Comparison of ENCODE assay signal across 15 mouse cellular contexts in genomic region chr14:73107371-73107770, GRCm38 (mm10). TPM values are rescaled to one million over a fixed set of nuclear protein-coding genes. Genes with fewer than 3 reads are reported as not detected.
A peak's percentile ranks its signal among the peaks of the same experiment; 100 is the strongest.
DNase-seq lines count a peak whose midpoint lies in the region; ATAC-seq and TF ChIP-seq lines count a peak whose summit lies in the region.
"Had no signal": no experiment of that assay in that cellular context is flagged by ENCODE, and none has a peak within 500 bp of the region (broad histone marks: within the 10 kb centered on the region; RNA-seq: fewer than 3 reads in every experiment).

No protein-coding gene starts in this region.

- no peak for TF ChIP-seq CTCF in lung, embryonic 14.5 days (IDR thresholded peaks at IDR 0.05; ENCODE audit: low read depth)
- no peak for TF ChIP-seq CTCF in ES-Bruce4 (IDR thresholded peaks at IDR 0.05; ENCODE audit: low read depth, low read length)

- no peaks in the 10 kb centered on the region for H3K9me3 ChIP-seq in forebrain, embryonic 13.5 days (replicated peaks)
- no peaks in the 10 kb centered on the region for H3K9me3 ChIP-seq in forebrain, embryonic 15.5 days
- no peaks in the 10 kb centered on the region for H3K9me3 ChIP-seq in lung, embryonic 14.5 days (ENCODE audit: low read depth, low read length)
- peaks cover 3% of the 10 kb centered on the region; the same call in 1 of the 2 replicates for H3K9me3 ChIP-seq in ES-Bruce4 (replicated peaks; ENCODE audit: control insufficient read depth, insufficient read depth, low read length, poor library complexity, severe bottlenecking)
- H3K9me3 ChIP-seq in intestine, embryonic 16.5 days (ENCODE audit: control insufficient read depth, low read length): no peaks in the 10 kb centered on the region
- H3K9me3 ChIP-seq: hindbrain, embryonic 13.5 days had no signal

- H3K4me1 ChIP-seq in forebrain, embryonic 13.5 days: peaks cover 14% of the 10 kb centered on the region
- no peaks in the 10 kb centered on the region for H3K4me1 ChIP-seq in forebrain, embryonic 15.5 days
- no peaks in the 10 kb centered on the region for H3K4me1 ChIP-seq in lung, embryonic 14.5 days (ENCODE audit: insufficient read depth)
- no peaks in the 10 kb centered on the region for H3K4me1 ChIP-seq in ES-Bruce4 (ENCODE audit: control insufficient read depth, insufficient read depth, low read length)
- peaks cover 11% of the 10 kb centered on the region for H3K4me1 ChIP-seq in intestine, embryonic 16.5 days (ENCODE audit: control insufficient read depth, insufficient read depth, low read length)

- H3K36me3 ChIP-seq in forebrain, embryonic 13.5 days (ENCODE audit: poor library complexity, severe bottlenecking): no peaks in the 10 kb centered on the region
- no peaks in the 10 kb centered on the region for H3K36me3 ChIP-seq in forebrain, embryonic 15.5 days
- no peaks in the 10 kb centered on the region for H3K36me3 ChIP-seq in lung, embryonic 14.5 days (ENCODE audit: insufficient read depth)
- no peaks in the 10 kb centered on the region for H3K36me3 ChIP-seq in ES-Bruce4 (ENCODE audit: control insufficient read depth, insufficient read depth, low read length, poor library complexity, severe bottlenecking)
- H3K36me3 ChIP-seq in intestine, embryonic 16.5 days (ENCODE audit: control insufficient read depth, insufficient read depth, low read length): no peaks in the 10 kb centered on the region
- H3K36me3 ChIP-seq: hindbrain, embryonic 13.5 days had no signal

- peak overlapping the region; percentile 4; the same call in 1 of the 2 replicates for H3K27ac ChIP-seq in forebrain, embryonic 13.5 days
- H3K27ac ChIP-seq in forebrain, embryonic 15.5 days (replicated peaks): no peak overlapping the region
- H3K27ac ChIP-seq in lung, embryonic 14.5 days (ENCODE audit: low read depth): no peak overlapping the region
- H3K27ac ChIP-seq in ES-Bruce4 (ENCODE audit: insufficient read depth, low read length): peak overlapping the region; percentile 42; the same call in 1 of the 2 replicates
- peak overlapping the region; percentile 95 for H3K27ac ChIP-seq in intestine, embryonic 16.5 days (ENCODE audit: low read length)
- H3K27ac ChIP-seq: gastrocnemius, adult 2 months; hindbrain, embryonic 13.5 days; macrophage had no signal

- TF ChIP-seq POLR2A in ES-Bruce4 (IDR thresholded peaks at IDR 0.05; ENCODE audit: insufficient read depth, low read length): no peak

- WGBS in forebrain, embryonic 13.5 days: 51% methylated on average over 7 of the region's 7 CpGs
- WGBS in forebrain, embryonic 15.5 days: 43% methylated on average over 7 of the region's 7 CpGs
- 35% methylated on average over 7 of the region's 7 CpGs for WGBS in lung, embryonic 14.5 days
- 40% methylated on average over 7 of the region's 7 CpGs for whole genome bisulfite sequencing in intestine, embryonic 16.5 days

- no peak for DNase-seq in lung, embryonic 14.5 days
- no peak for DNase-seq in lung, adult 18-20 months
- DNase-seq in cerebellum, adult 11 months: no peak
- DNase-seq in gastrocnemius, postnatal 4 days (ENCODE audit: low spot score in 2 of 2): no peak
- DNase-seq: cerebellum, postnatal 14 days; gastrocnemius, adult 2 months; spleen, adult 18-20 months had no signal

- H3K4me3 ChIP-seq in forebrain, embryonic 13.5 days: no peak overlapping the region
- no peak overlapping the region for H3K4me3 ChIP-seq in forebrain, embryonic 15.5 days
- H3K4me3 ChIP-seq in lung, embryonic 14.5 days (ENCODE audit: low read depth, low read length): no peak overlapping the region
- no peak overlapping the region for H3K4me3 ChIP-seq in ES-Bruce4 (ENCODE audit: low read depth, low read length)
- H3K4me3 ChIP-seq in intestine, embryonic 16.5 days (ENCODE audit: low read length): peak overlapping the region; percentile 27; the same call in 1 of the 2 replicates
- H3K4me3 ChIP-seq: erythroblast, embryonic 14.5 days; hindbrain, embryonic 13.5 days had no signal

- peak; percentile 23; the same call in 1 of the 2 replicates for ATAC-seq in forebrain, embryonic 13.5 days
- ATAC-seq in forebrain, embryonic 15.5 days (replicated peaks): no peak
- ATAC-seq in lung, embryonic 14.5 days (ENCODE audit: insufficient read depth): peak; percentile 32; the same call in 1 of the 2 replicates
- ATAC-seq in intestine, embryonic 16.5 days: peak; percentile 75

- TF ChIP-seq EP300 in ES-Bruce4 (IDR thresholded peaks at IDR 0.05; ENCODE audit: insufficient read depth, low read depth, low read length): no peak

- H3K27me3 ChIP-seq in forebrain, embryonic 13.5 days: no peaks in the 10 kb centered on the region
- H3K27me3 ChIP-seq in forebrain, embryonic 15.5 days: no peaks in the 10 kb centered on the region
- no peaks in the 10 kb centered on the region for H3K27me3 ChIP-seq in lung, embryonic 14.5 days (ENCODE audit: insufficient read depth, low read length)
- H3K27me3 ChIP-seq in ES-Bruce4 (ENCODE audit: control insufficient read depth, insufficient read depth, low read length, poor library complexity, severe bottlenecking): no peaks in the 10 kb centered on the region
- H3K27me3 ChIP-seq in intestine, embryonic 16.5 days (replicated peaks; ENCODE audit: control insufficient read depth, insufficient read depth, low read length): no peaks in the 10 kb centered on the region

- no peak overlapping the region for H3K4me2 ChIP-seq in forebrain, embryonic 13.5 days
- no peak overlapping the region for H3K4me2 ChIP-seq in forebrain, embryonic 15.5 days (replicated peaks)
- no peak overlapping the region for H3K4me2 ChIP-seq in lung, embryonic 14.5 days
- peak overlapping the region; percentile 41 for H3K4me2 ChIP-seq in intestine, embryonic 16.5 days (ENCODE audit: low read depth, low read length)
- H3K4me2 ChIP-seq: heart, embryonic 11.5 days; hindbrain, embryonic 13.5 days had no signal

- no peak overlapping the region for H3K9ac ChIP-seq in forebrain, embryonic 13.5 days
- no peak overlapping the region for H3K9ac ChIP-seq in forebrain, embryonic 15.5 days (replicated peaks)
- no peak overlapping the region for H3K9ac ChIP-seq in lung, embryonic 14.5 days
- H3K9ac ChIP-seq in ES-Bruce4 (ENCODE audit: low read depth, poor library complexity, severe bottlenecking): no peak overlapping the region
- peak overlapping the region; percentile 36; the same call in 1 of the 2 replicates for H3K9ac ChIP-seq in intestine, embryonic 16.5 days (ENCODE audit: low read depth, low read length)
- H3K9ac ChIP-seq: hindbrain, embryonic 13.5 days had no signal

RNA-seq across cellular contexts. Expression of gene Rcbtb2, which starts 15.5 kb away (rescaled TPM):
- polyA plus RNA-seq in forebrain, embryonic 13.5 days (2015; fragmentation: Nextera tagmentation; extraction: Ambion mirVana): 110 and 111 TPM in 2 replicates
- 87.5 and 90.8 TPM in 2 replicates for polyA plus RNA-seq in forebrain, embryonic 15.5 days (2015; fragmentation: Nextera tagmentation; extraction: Ambion mirVana)
- 119 and 124 TPM in 2 replicates for polyA plus RNA-seq in lung, embryonic 14.5 days (2014; fragmentation: Nextera tagmentation; extraction: Ambion mirVana)
- polyA plus RNA-seq in ES-Bruce4 (2011; ENCODE audit: insufficient read depth, insufficient read length, low read depth, missing spikeins): 74.1 and 76.5 TPM in 2 replicates
- polyA plus RNA-seq in intestine, embryonic 16.5 days (2015; fragmentation: Nextera tagmentation; extraction: Ambion mirVana): 55.5 and 62.2 TPM in 2 replicates
- 10 to 100 TPM; 44.7 to 45.8 TPM for total RNA-seq in gastrocnemius, postnatal 4 days (2021)

RNA-seq across cellular contexts. Expression of gene Cysltr2, which starts 58.5 kb away (rescaled TPM):
- not detected in 2 replicates for polyA plus RNA-seq in forebrain, embryonic 13.5 days (2015; fragmentation: Nextera tagmentation; extraction: Ambion mirVana)
- polyA plus RNA-seq in forebrain, embryonic 15.5 days (2015; fragmentation: Nextera tagmentation; extraction: Ambion mirVana): 0.42 TPM in 1 of 2 replicates, not detected in the other
- polyA plus RNA-seq in lung, embryonic 14.5 days (2014; fragmentation: Nextera tagmentation; extraction: Ambion mirVana): 0.14 TPM in 1 of 2 replicates, not detected in the other
- not detected in 2 replicates for polyA plus RNA-seq in ES-Bruce4 (2011; ENCODE audit: insufficient read depth, insufficient read length, low read depth, missing spikeins)
- 0.16 and 0.20 TPM in 2 replicates for polyA plus RNA-seq in intestine, embryonic 16.5 days (2015; fragmentation: Nextera tagmentation; extraction: Ambion mirVana)
- not detected for total RNA-seq in gastrocnemius, postnatal 4 days (2021)
- total RNA-seq: gastrocnemius, adult 2 months had no signal
- polyA plus RNA-seq: erythroblast, embryonic 14.5 days; heart, embryonic 11.5 days had no signal

Comparison
In these comparisons a context has a peak if more than half of its experiments do, and no peak if none do; other contexts are left out.
1. H3K27ac ChIP-seq: peak in forebrain, embryonic 13.5 days (single experiment), ES-Bruce4 (single experiment) and intestine, embryonic 16.5 days (single experiment); none in forebrain, embryonic 15.5 days (single experiment) and lung, embryonic 14.5 days (single experiment).